Mouse (Mus musculus): ENCODE results near the gene Nova2. TPM values are rescaled to one million over a fixed set of nuclear protein-coding genes. Genes with fewer than 3 reads are reported as not detected.

The Nova2 gene
- polyA plus RNA-seq, 1 experiment from 2014 or later: 1.2 TPM

- no peaks in the 10 kb centered on the region for H3K27me3 ChIP-seq (replicated peaks; ENCODE audit: insufficient read depth, low read length)
- no peak for DNase-seq (ENCODE audit: low spot score)
- no peak overlapping the region for H3K9ac ChIP-seq (replicated peaks; ENCODE audit: low read depth)
- no peak overlapping the region for H3K4me3 ChIP-seq (ENCODE audit: low read depth, low read length)
- H3K4me1 ChIP-seq (ENCODE audit: insufficient read depth, low read depth, low read length): peaks cover 30% of the 10 kb centered on the region
- 54% methylated on average over 13 of the region's 13 CpGs for WGBS
- no peaks in the 10 kb centered on the region for H3K36me3 ChIP-seq (ENCODE audit: insufficient read depth, low read length)
- TF ChIP-seq EP300 (IDR thresholded peaks at IDR 0.05) (no peak), CTCF (IDR thresholded peaks at IDR 0.05) (no peak)
- ATAC-seq: no peak
- H3K4me2 ChIP-seq (replicated peaks; ENCODE audit: low read depth, low read length): no peak overlapping the region
- no peaks in the 10 kb centered on the region for H3K9me3 ChIP-seq (ENCODE audit: low read length)
- H3K27ac ChIP-seq (ENCODE audit: low read length): no peak overlapping the region
These were observed 81.6 kb downstream of the Nova2 start for GRCm38 (mm10) chr7:19007026-19007977.

DNA sequence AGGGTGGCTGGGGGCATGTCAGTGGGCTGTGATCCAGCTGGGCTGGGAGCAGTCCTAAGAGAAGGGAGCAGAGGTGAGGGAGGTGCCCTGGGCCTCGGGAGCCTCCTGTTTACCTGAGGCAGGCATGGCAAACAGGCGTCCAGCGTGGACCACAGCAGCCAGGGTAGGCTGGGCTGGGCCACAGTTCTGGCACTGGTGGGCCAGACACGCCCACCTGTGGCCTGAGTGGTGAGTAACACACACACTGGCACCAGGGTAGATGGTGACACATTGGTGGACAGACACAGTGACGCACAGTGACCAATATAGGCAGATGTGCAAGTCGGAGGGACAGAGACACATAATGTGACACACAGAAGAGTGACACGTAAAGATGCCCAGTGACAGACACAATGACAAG, 84.9 kb downstream of the Nova2 start:
- ATAC-seq: no peak
- no peak for TF ChIP-seq CTCF (IDR thresholded peaks at IDR 0.05)
- no peak for TF ChIP-seq EP300 (IDR thresholded peaks at IDR 0.05)
- WGBS: 68% methylated on average over 7 of the region's 7 CpGs

GRCm38 (mm10) chr7:19012025-19012621, 86.4 kb downstream of the Nova2 start:
- DNase-seq (ENCODE audit: low spot score): peak; percentile 72
- ATAC-seq: peak; percentile 73
- no peak for TF ChIP-seq EP300 (IDR thresholded peaks at IDR 0.05)
- TF ChIP-seq CTCF (IDR thresholded peaks at IDR 0.05): no peak
- Histone ChIP-seq H3K27ac (ENCODE audit: low read length) (peak overlapping the region; percentile 77), H3K27me3 (replicated peaks; ENCODE audit: insufficient read depth, low read length) (no peaks in the 10 kb centered on the region), H3K4me1 (ENCODE audit: insufficient read depth, low read depth, low read length) (0 out of 2 replicates have a peak, but pooled peaks cover 6% of the 10 kb centered on the region), H3K9me3 (ENCODE audit: low read length) (no peaks in the 10 kb centered on the region), H3K4me3 (ENCODE audit: low read depth, low read length) (peak overlapping the region; percentile 38), H3K36me3 (ENCODE audit: insufficient read depth, low read length) (no peaks in the 10 kb centered on the region), H3K4me2 (replicated peaks; ENCODE audit: low read depth, low read length) (peak overlapping the region; percentile 76), H3K9ac (replicated peaks; ENCODE audit: low read depth) (peak overlapping the region; percentile 83)
- under 1% methylated on average over 26 of the region's 31 CpGs for WGBS

More for the DNA sequence above, 84.9 kb downstream of the Nova2 start:
- DNase-seq (ENCODE audit: low spot score): no peak
- Histone ChIP-seq H3K36me3 (ENCODE audit: insufficient read depth, low read length) (no peaks in the 10 kb centered on the region), H3K27ac (ENCODE audit: low read length) (no peak overlapping the region), H3K4me2 (replicated peaks; ENCODE audit: low read depth, low read length) (no peak overlapping the region), H3K4me3 (ENCODE audit: low read depth, low read length) (no peak overlapping the region), H3K9ac (replicated peaks; ENCODE audit: low read depth) (no peak overlapping the region), H3K4me1 (ENCODE audit: insufficient read depth, low read depth, low read length) (peaks cover 17% of the 10 kb centered on the region), H3K27me3 (replicated peaks; ENCODE audit: insufficient read depth, low read length) (no peaks in the 10 kb centered on the region), H3K9me3 (ENCODE audit: low read length) (no peaks in the 10 kb centered on the region)

DNA sequence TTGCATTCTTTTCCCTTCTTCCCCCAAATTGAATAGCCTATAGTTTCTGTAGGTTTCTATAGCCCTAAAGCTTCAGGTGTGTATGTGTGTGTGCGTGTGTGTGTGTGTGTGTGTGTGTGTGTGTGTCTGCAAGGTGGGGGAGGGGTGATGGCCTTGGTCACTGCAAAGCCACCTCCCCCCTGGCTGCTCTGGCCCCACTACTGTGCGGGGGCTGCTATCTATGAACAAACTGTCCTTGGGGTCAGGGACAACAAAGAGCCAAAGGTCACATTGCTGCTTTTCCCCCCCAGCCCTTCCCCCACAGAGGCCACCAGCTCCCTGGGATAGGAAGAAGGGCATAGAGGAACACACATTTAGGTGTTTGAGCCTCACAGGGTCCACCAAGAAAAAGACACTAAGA, 87.2 kb downstream of the Nova2 start:
- no peak overlapping the region for H3K9ac ChIP-seq (replicated peaks; ENCODE audit: low read depth)
- no peak for TF ChIP-seq EP300 (IDR thresholded peaks at IDR 0.05)
- no peak for TF ChIP-seq CTCF (IDR thresholded peaks at IDR 0.05)
- no peak for ATAC-seq

DNA sequence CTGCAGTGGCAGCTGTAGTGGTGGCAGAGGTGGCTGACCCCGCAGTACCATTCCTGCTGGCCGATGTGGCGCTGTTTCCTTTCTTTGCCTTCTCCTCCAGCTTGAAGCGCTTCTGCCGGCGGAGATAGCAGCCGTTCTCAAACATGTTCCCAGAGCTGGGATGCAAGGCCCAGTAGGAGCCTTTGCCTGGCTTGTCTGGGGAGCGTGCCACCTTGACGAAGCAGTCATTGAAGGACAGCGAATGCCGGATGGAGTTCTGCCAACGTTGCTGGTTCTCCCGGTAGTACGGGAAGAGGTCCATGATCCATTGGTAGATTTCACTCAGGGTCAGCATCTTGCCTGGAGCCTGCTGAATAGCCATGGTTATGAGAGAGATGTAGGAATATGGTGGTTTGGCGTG, 88.8 kb downstream of the Nova2 start:
- TF ChIP-seq EP300 (IDR thresholded peaks at IDR 0.05) (no peak), CTCF (IDR thresholded peaks at IDR 0.05) (peak; percentile 19; the same call in 1 of the 2 replicates)
- Histone ChIP-seq H3K4me1 (ENCODE audit: insufficient read depth, low read depth, low read length) (no peaks in the 10 kb centered on the region), H3K4me3 (ENCODE audit: low read depth, low read length) (no peak overlapping the region), H3K9me3 (ENCODE audit: low read length) (no peaks in the 10 kb centered on the region), H3K27ac (ENCODE audit: low read length) (no peak overlapping the region), H3K4me2 (replicated peaks; ENCODE audit: low read depth, low read length) (no peak overlapping the region), H3K36me3 (ENCODE audit: insufficient read depth, low read length) (no peaks in the 10 kb centered on the region), H3K9ac (replicated peaks; ENCODE audit: low read depth) (no peak overlapping the region), H3K27me3 (replicated peaks; ENCODE audit: insufficient read depth, low read length) (no peaks in the 10 kb centered on the region)
- DNase-seq (ENCODE audit: low spot score): no peak
- ATAC-seq: no peak
- WGBS: 72% methylated on average over 15 of the region's 15 CpGs

More for the DNA sequence above, 87.2 kb downstream of the Nova2 start:
- Histone ChIP-seq H3K4me1 (ENCODE audit: insufficient read depth, low read depth, low read length) (no peaks in the 10 kb centered on the region), H3K4me2 (replicated peaks; ENCODE audit: low read depth, low read length) (no peak overlapping the region), H3K27me3 (replicated peaks; ENCODE audit: insufficient read depth, low read length) (no peaks in the 10 kb centered on the region), H3K36me3 (ENCODE audit: insufficient read depth, low read length) (no peaks in the 10 kb centered on the region), H3K9me3 (ENCODE audit: low read length) (no peaks in the 10 kb centered on the region), H3K27ac (ENCODE audit: low read length) (no peak overlapping the region), H3K4me3 (ENCODE audit: low read depth, low read length) (no peak overlapping the region)
- no peak for DNase-seq (ENCODE audit: low spot score)
- 58% methylated on average over 2 of the region's 2 CpGs for WGBS

Other genes with a start within 250 kb of the Nova2 start
- not detected in 2 replicates for gene Psg20, start 239.7 kb upstream of the Nova2 start, polyA plus RNA-seq (2015; fragmentation: Nextera tagmentation; extraction: Ambion mirVana)
- not detected in 2 replicates for gene Psg22, start 207.8 kb upstream of the Nova2 start, polyA plus RNA-seq (2015; fragmentation: Nextera tagmentation; extraction: Ambion mirVana)
- not detected in 2 replicates for gene Psg19, start 127.4 kb upstream of the Nova2 start, polyA plus RNA-seq (2015; fragmentation: Nextera tagmentation; extraction: Ambion mirVana)
- not detected in 2 replicates for gene Psg17, start 104.3 kb upstream of the Nova2 start, polyA plus RNA-seq (2015; fragmentation: Nextera tagmentation; extraction: Ambion mirVana)
- gene Mill2, start 85.9 kb upstream of the Nova2 start, polyA plus RNA-seq (2015; fragmentation: Nextera tagmentation; extraction: Ambion mirVana): 4.3 and 5.7 TPM in 2 replicates
- 45.6 and 51.1 TPM in 2 replicates for gene Pglyrp1, start 54.6 kb upstream of the Nova2 start, polyA plus RNA-seq (2015; fragmentation: Nextera tagmentation; extraction: Ambion mirVana)
- 17.6 and 19.0 TPM in 2 replicates for gene Ccdc61, start 15.5 kb upstream of the Nova2 start, polyA plus RNA-seq (2015; fragmentation: Nextera tagmentation; extraction: Ambion mirVana)
- gene Nanos2, start 61.5 kb downstream of the Nova2 start, polyA plus RNA-seq (2015; fragmentation: Nextera tagmentation; extraction: Ambion mirVana): not detected in 2 replicates
- gene Mypop, start 65.4 kb downstream of the Nova2 start, polyA plus RNA-seq (2015; fragmentation: Nextera tagmentation; extraction: Ambion mirVana): 2.3 and 2.6 TPM in 2 replicates
- 11.7 and 12.2 TPM in 2 replicates for gene Irf2bp1, start 78.2 kb downstream of the Nova2 start, polyA plus RNA-seq (2015; fragmentation: Nextera tagmentation; extraction: Ambion mirVana)
- gene Foxa3, start 97.7 kb downstream of the Nova2 start, polyA plus RNA-seq (2015; fragmentation: Nextera tagmentation; extraction: Ambion mirVana): 0.49 and 0.70 TPM in 2 replicates
- gene Sympk, start 98.5 kb downstream of the Nova2 start, polyA plus RNA-seq (2015; fragmentation: Nextera tagmentation; extraction: Ambion mirVana): 10.4 and 11.8 TPM in 2 replicates
- gene Rsph6a, start 128.8 kb downstream of the Nova2 start, polyA plus RNA-seq (2015; fragmentation: Nextera tagmentation; extraction: Ambion mirVana): not detected in 2 replicates
- 9.7 and 12.0 TPM in 2 replicates for gene Dmwd, start 150.3 kb downstream of the Nova2 start, polyA plus RNA-seq (2015; fragmentation: Nextera tagmentation; extraction: Ambion mirVana)
- 11.5 and 14.7 TPM in 2 replicates for gene Dmpk, start 158.0 kb downstream of the Nova2 start, polyA plus RNA-seq (2015; fragmentation: Nextera tagmentation; extraction: Ambion mirVana)
- 4.2 and 4.7 TPM in 2 replicates for gene Six5, start 168.7 kb downstream of the Nova2 start, polyA plus RNA-seq (2015; fragmentation: Nextera tagmentation; extraction: Ambion mirVana)
- gene Gm4969, start 192.5 kb downstream of the Nova2 start, polyA plus RNA-seq (2015; fragmentation: Nextera tagmentation; extraction: Ambion mirVana): 0.20 and 0.23 TPM in 2 replicates
- gene Fbxo46, start 194.0 kb downstream of the Nova2 start, polyA plus RNA-seq (2015; fragmentation: Nextera tagmentation; extraction: Ambion mirVana): 9.9 and 10.1 TPM in 2 replicates
- gene Qpctl, start 223.4 kb downstream of the Nova2 start, polyA plus RNA-seq (2015; fragmentation: Nextera tagmentation; extraction: Ambion mirVana): 14.1 and 14.5 TPM in 2 replicates
- gene Snrpd2, start 223.8 kb downstream of the Nova2 start, polyA plus RNA-seq (2015; fragmentation: Nextera tagmentation; extraction: Ambion mirVana): 63.2 and 65.2 TPM in 2 replicates
- gene Gipr, start 240.2 kb downstream of the Nova2 start, polyA plus RNA-seq (2015; fragmentation: Nextera tagmentation; extraction: Ambion mirVana): 0.80 and 1.0 TPM in 2 replicates